Mouse (Mus musculus) liver, embryonic 16.5 days (tissue): ENCODE results near the gene Rrnad1. TPM values are rescaled to one million over a fixed set of nuclear protein-coding genes. Genes with fewer than 3 reads are reported as not detected.

ENCODE experiments used
- ATAC-seq: fragments of 200-750 bp; cut with Nextera tagmentation; 2 replicates; pipeline ENCODE4 v1.8.0; 2017; ENCODE audit warnings: low read depth, mild to moderate bottlenecking, moderate number of reproducible peaks, moderate library complexity
- H3K27ac ChIP-seq: fragments of 300-500 bp; sonication (generic); 2 replicates; pipeline ENCODE4 v1.5.1; 2014; ENCODE audit warnings: mild to moderate bottlenecking, low read length
- H3K27me3 ChIP-seq: fragments of 300-500 bp; sonication (generic); 2 replicates; pipeline ENCODE4 v1.6.1; 2014; ENCODE audit warnings: low read depth, low read length, mixed read lengths; ENCODE audit not compliant: control insufficient read depth, insufficient read depth
- H3K36me3 ChIP-seq: fragments of 300-500 bp; sonication (generic); 2 replicates; pipeline ENCODE4 v1.6.1; 2014; ENCODE audit warnings: mild to moderate bottlenecking; ENCODE audit not compliant: control insufficient read depth, insufficient read depth
- H3K4me1 ChIP-seq: fragments of 300-500 bp; sonication (generic); 2 replicates; pipeline ENCODE4 v1.6.1; 2014; ENCODE audit warnings: low read depth, low read length, mixed read lengths; ENCODE audit not compliant: control insufficient read depth
- H3K4me2 ChIP-seq: fragments of 300-500 bp; sonication (generic); 2 replicates; pipeline ENCODE4 v1.6.1; 2014; ENCODE audit warnings: low read depth, low read length, mixed read lengths
- H3K4me3 ChIP-seq: fragments of 300-500 bp; sonication (generic); 2 replicates; pipeline ENCODE4 v1.5.1; 2014; ENCODE audit warnings: low read depth, mild to moderate bottlenecking, low read length
- H3K9ac ChIP-seq: fragments of 300-500 bp; sonication (generic); 2 replicates; pipeline ENCODE4 v1.6.1; 2014; ENCODE audit warnings: low read depth, low read length
- H3K9me3 ChIP-seq: fragments of 300-500 bp; sonication (generic); replicated peaks from 2 replicates; pipeline ENCODE4 v1.6.1; 2016; ENCODE audit warnings: low read length; ENCODE audit not compliant: control insufficient read depth
- WGBS: fragments of 180-500 bp; shearing (Covaris S2); extraction: QIAGEN DNeasy Blood & Tissue Kit; methylation state at CpG from one replicate; pipeline ENCODE4 v1.1.7; 2014; ENCODE audit not compliant: insufficient replicate concordance; 5-methylcytosine and 5-hydroxymethylcytosine counted together
- polyA plus RNA-seq: library from polyadenylated mRNA; unstranded; fragments of >200 nt; fragmentation: Nextera tagmentation; extraction: Ambion mirVana; gene quantifications from 2 replicates; pipeline ENCODE4 v1.2.1, GENCODE M21; 2015

The Rrnad1 gene
- polyA plus RNA-seq, 1 experiment from 2014 or later = 5.7 TPM

GRCm38 (mm10) chr3:87886004-87886365 is 44.5 kb downstream of the Rrnad1 start:
- WGBS = 4% methylated on average over 10 of the region's 10 CpGs
- H3K9ac ChIP-seq = peak overlapping the region; percentile 63
- H3K4me3 ChIP-seq = peak overlapping the region; percentile 99
- H3K4me2 ChIP-seq = peak overlapping the region; percentile 62
- H3K27ac ChIP-seq = peak overlapping the region; percentile 91
- peaks cover 25% of the 10 kb centered on the region for H3K4me1 ChIP-seq
- H3K27me3 ChIP-seq = no peaks in the 10 kb centered on the region
- no peaks in the 10 kb centered on the region for H3K9me3 ChIP-seq
- ATAC-seq = peak; percentile 1; the same call in 1 of the 2 replicates
- no peaks in the 10 kb centered on the region; the same call in 1 of the 2 replicates for H3K36me3 ChIP-seq

- no peaks in the 10 kb centered on the region for H3K9me3 ChIP-seq
- H3K27ac ChIP-seq = peak within 1 kb of the TSS; percentile 91
- under 1% methylated on average over 33 of the region's 33 CpGs for WGBS
- H3K4me2 ChIP-seq = peak within 1 kb of the TSS; percentile 80
- peaks cover 3% of the 10 kb centered on the region for H3K36me3 ChIP-seq
- H3K4me1 ChIP-seq = peaks cover 25% of the 10 kb centered on the region
- H3K9ac ChIP-seq = peak within 1 kb of the TSS; percentile 94
- H3K27me3 ChIP-seq = no peaks in the 10 kb centered on the region
- peak within 1 kb of the TSS; percentile 99 for H3K4me3 ChIP-seq
- peak; percentile 95 for ATAC-seq
Measured at GRCm38 (mm10) chr3:87885281-87886003, 45.1 kb downstream of the Rrnad1 start, which contains the start of gene Prcc. Gene Prcc, minus strand, starts transcription at chr3:87885608.

GRCm38 (mm10) chr3:87884708-87885251 is 45.7 kb downstream of the Rrnad1 start:
- Histone ChIP-seq H3K9ac (peak overlapping the region; percentile 94), H3K27me3 (no peaks in the 10 kb centered on the region), H3K4me2 (peak overlapping the region; percentile 80), H3K27ac (peak overlapping the region; percentile 91), H3K36me3 (peaks cover 6% of the 10 kb centered on the region), H3K9me3 (no peaks in the 10 kb centered on the region), H3K4me1 (peaks cover 25% of the 10 kb centered on the region), H3K4me3 (peak overlapping the region; percentile 99)
- 0% methylated on average over 26 of the region's 28 CpGs for WGBS
- ATAC-seq = peak; percentile 2

GRCm38 (mm10) chr3:87884291-87884690 is 46.2 kb downstream of the Rrnad1 start:
- peak overlapping the region; percentile 99 for H3K4me3 ChIP-seq
- no peaks in the 10 kb centered on the region for H3K9me3 ChIP-seq
- ATAC-seq = no peak
- peak overlapping the region; percentile 80 for H3K4me2 ChIP-seq
- peak overlapping the region; percentile 91 for H3K27ac ChIP-seq
- no peaks in the 10 kb centered on the region for H3K27me3 ChIP-seq
- peak overlapping the region; percentile 94 for H3K9ac ChIP-seq
- H3K4me1 ChIP-seq = peaks cover 25% of the 10 kb centered on the region
- 1% methylated on average over 3 of the region's 3 CpGs for WGBS
- H3K36me3 ChIP-seq = peaks cover 7% of the 10 kb centered on the region

GRCm38 (mm10) chr3:87877730-87878129 is 52.8 kb downstream of the Rrnad1 start:
- Histone ChIP-seq H3K9me3 (no peaks in the 10 kb centered on the region), H3K36me3 (peaks cover 13% of the 10 kb centered on the region), H3K4me3 (no peak overlapping the region), H3K4me1 (peaks cover 2% of the 10 kb centered on the region; the same call in 1 of the 2 replicates), H3K9ac (no peak overlapping the region), H3K4me2 (no peak overlapping the region), H3K27me3 (no peaks in the 10 kb centered on the region), H3K27ac (no peak overlapping the region)
- no peak for ATAC-seq
- 95% methylated on average over 4 of the region's 4 CpGs for WGBS

Other genes with a start within 250 kb of the Rrnad1 start
- 0.07 and 0.18 TPM in 2 replicates for gene Lrrc71, start 182.1 kb downstream of the Rrnad1 start, polyA plus RNA-seq
- gene Ntrk1, start 135.6 kb downstream of the Rrnad1 start, polyA plus RNA-seq = 0.16 and 0.18 TPM in 2 replicates
- gene Insrr, start 133.8 kb downstream of the Rrnad1 start, polyA plus RNA-seq = 0.01 TPM in 1 of 2 replicates, not detected in the other
- 6.0 and 6.5 TPM in 2 replicates for gene Pear1, start 106.4 kb downstream of the Rrnad1 start, polyA plus RNA-seq
- gene Sh2d2a, start 84.0 kb downstream of the Rrnad1 start, polyA plus RNA-seq = 0.29 and 0.37 TPM in 2 replicates
- gene Prcc, start 45.1 kb downstream of the Rrnad1 start, polyA plus RNA-seq = 4.1 and 4.7 TPM in 2 replicates
- 53.6 and 57.1 TPM in 2 replicates for gene Hdgf, start 24.4 kb downstream of the Rrnad1 start, polyA plus RNA-seq
- gene Mrpl24, start 11.2 kb downstream of the Rrnad1 start, polyA plus RNA-seq = 35.1 and 35.8 TPM in 2 replicates
- gene Isg20l2, start 403 bp downstream of the Rrnad1 start, polyA plus RNA-seq = 17.2 and 17.5 TPM in 2 replicates
- 0.09 and 0.25 TPM in 2 replicates for gene Crabp2, start 17.9 kb upstream of the Rrnad1 start, polyA plus RNA-seq
- gene Nes, start 40.4 kb upstream of the Rrnad1 start, polyA plus RNA-seq = 1.2 and 1.4 TPM in 2 replicates
- gene Bcan, start 69.5 kb upstream of the Rrnad1 start, polyA plus RNA-seq = 0.04 TPM in 1 of 2 replicates, not detected in the other
- gene Hapln2, start 96.9 kb upstream of the Rrnad1 start, polyA plus RNA-seq = not detected in 2 replicates
- 13.2 and 14.1 TPM in 2 replicates for gene Gpatch4, start 112.4 kb upstream of the Rrnad1 start, polyA plus RNA-seq
- gene Naxe, start 127.8 kb upstream of the Rrnad1 start, polyA plus RNA-seq = 83.2 and 85.0 TPM in 2 replicates
- not detected in 2 replicates for gene Ttc24, start 147.6 kb upstream of the Rrnad1 start, polyA plus RNA-seq
- gene Iqgap3, start 151.3 kb upstream of the Rrnad1 start, polyA plus RNA-seq = 7.3 and 7.6 TPM in 2 replicates
- gene Mef2d, start 211.7 kb upstream of the Rrnad1 start, polyA plus RNA-seq = 5.2 and 7.9 TPM in 2 replicates